Mouse (Mus musculus) liver, embryonic 16.5 days (tissue): ENCODE results near the gene Leng1. TPM values are rescaled to one million over a fixed set of nuclear protein-coding genes. Genes with fewer than 3 reads are reported as not detected.

Experiments used
- ATAC-seq: fragments of 200-750 bp; cut with Nextera tagmentation; 2 replicates; pipeline ENCODE4 v1.8.0; 2017; ENCODE audit warnings: low read depth, mild to moderate bottlenecking, moderate number of reproducible peaks, moderate library complexity
- H3K27ac ChIP-seq: fragments of 300-500 bp; sonication (generic); 2 replicates; pipeline ENCODE4 v1.5.1; 2014; ENCODE audit warnings: mild to moderate bottlenecking, low read length
- H3K27me3 ChIP-seq: fragments of 300-500 bp; sonication (generic); 2 replicates; pipeline ENCODE4 v1.6.1; 2014; ENCODE audit warnings: low read depth, low read length, mixed read lengths; ENCODE audit not compliant: control insufficient read depth, insufficient read depth
- H3K36me3 ChIP-seq: fragments of 300-500 bp; sonication (generic); 2 replicates; pipeline ENCODE4 v1.6.1; 2014; ENCODE audit warnings: mild to moderate bottlenecking; ENCODE audit not compliant: control insufficient read depth, insufficient read depth
- H3K4me1 ChIP-seq: fragments of 300-500 bp; sonication (generic); 2 replicates; pipeline ENCODE4 v1.6.1; 2014; ENCODE audit warnings: low read depth, low read length, mixed read lengths; ENCODE audit not compliant: control insufficient read depth
- H3K4me2 ChIP-seq: fragments of 300-500 bp; sonication (generic); 2 replicates; pipeline ENCODE4 v1.6.1; 2014; ENCODE audit warnings: low read depth, low read length, mixed read lengths
- H3K4me3 ChIP-seq: fragments of 300-500 bp; sonication (generic); 2 replicates; pipeline ENCODE4 v1.5.1; 2014; ENCODE audit warnings: low read depth, mild to moderate bottlenecking, low read length
- H3K9ac ChIP-seq: fragments of 300-500 bp; sonication (generic); 2 replicates; pipeline ENCODE4 v1.6.1; 2014; ENCODE audit warnings: low read depth, low read length
- H3K9me3 ChIP-seq: fragments of 300-500 bp; sonication (generic); replicated peaks from 2 replicates; pipeline ENCODE4 v1.6.1; 2016; ENCODE audit warnings: low read length; ENCODE audit not compliant: control insufficient read depth
- WGBS: fragments of 180-500 bp; shearing (Covaris S2); extraction: QIAGEN DNeasy Blood & Tissue Kit; methylation state at CpG from one replicate; pipeline ENCODE4 v1.1.7; 2014; ENCODE audit not compliant: insufficient replicate concordance; 5-methylcytosine and 5-hydroxymethylcytosine counted together
- microRNA-seq: library from miRNA; unstranded; fragments of <30 nt; microRNA quantifications from one replicate; pipeline ENCODE4, GENCODE M21; 2016
- polyA plus RNA-seq: library from polyadenylated mRNA; unstranded; fragments of >200 nt; fragmentation: Nextera tagmentation; extraction: Ambion mirVana; gene quantifications from 2 replicates; pipeline ENCODE4 v1.2.1, GENCODE M21; 2015

The Leng1 gene
- polyA plus RNA-seq, 1 experiment from 2014 or later: 6.0 TPM

- peak within 1 kb of the TSS; percentile 88 for H3K9ac ChIP-seq
- H3K4me2 ChIP-seq: peak within 1 kb of the TSS; percentile 76
- peak; percentile 96 for ATAC-seq
- peaks cover 15% of the 10 kb centered on the region for H3K4me1 ChIP-seq
- H3K27me3 ChIP-seq: no peaks in the 10 kb centered on the region
- WGBS: under 1% methylated on average over 32 of the region's 32 CpGs
- H3K27ac ChIP-seq: peak within 1 kb of the TSS; percentile 74
- H3K4me3 ChIP-seq: peak within 1 kb of the TSS; percentile 85
- H3K36me3 ChIP-seq: peaks cover 11% of the 10 kb centered on the region
- no peaks in the 10 kb centered on the region for H3K9me3 ChIP-seq
These were observed 48.2 kb downstream of the Leng1 start, which contains the start of gene Ndufa3 for GRCm38 (mm10) chr7:3617242-3617995. Ndufa3 (plus strand) TSS chr7:3617373.

DNA sequence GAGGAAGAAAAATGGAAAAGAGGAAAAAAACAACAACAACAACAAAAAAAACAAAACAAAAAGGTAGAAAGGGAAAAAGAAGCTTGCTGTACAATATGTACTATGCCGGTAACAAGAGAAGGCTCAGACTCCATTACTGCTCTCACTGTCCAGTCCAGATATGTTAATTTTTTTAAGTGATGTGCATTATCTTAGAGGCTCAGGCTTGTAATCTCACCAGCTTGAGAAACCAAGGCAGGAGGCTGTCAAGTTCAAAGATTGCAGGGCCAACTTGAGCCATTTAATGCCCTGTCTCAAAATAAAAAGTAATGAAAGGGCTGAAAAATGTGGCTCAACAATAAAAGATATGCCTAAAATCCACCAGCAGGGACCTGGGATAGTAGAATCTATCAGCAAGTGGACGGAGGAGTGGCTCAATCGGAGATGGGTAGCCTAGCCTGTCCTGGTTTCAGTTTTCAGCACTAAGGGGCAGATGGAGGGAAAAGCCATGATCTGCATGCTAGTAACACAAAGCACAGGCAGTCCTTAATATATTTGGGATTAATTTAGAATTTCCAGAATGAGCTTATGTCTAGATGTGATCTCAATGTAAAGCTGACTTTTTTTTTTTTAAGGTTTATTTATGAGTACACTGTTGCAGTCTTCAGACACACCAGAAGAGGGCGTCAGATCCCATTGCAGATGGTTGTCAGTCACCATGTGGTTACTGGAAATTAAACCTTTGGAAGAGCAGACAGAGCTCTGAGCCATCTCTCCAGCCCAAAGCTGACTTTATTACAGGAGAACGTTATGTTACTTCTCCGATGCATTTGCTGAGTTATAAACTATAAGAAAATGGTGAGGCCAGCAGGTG, 49.0 kb downstream of the Leng1 start:
- Histone ChIP-seq H3K9me3 (no peaks in the 10 kb centered on the region), H3K4me3 (peak overlapping the region; percentile 85), H3K4me1 (peaks cover 15% of the 10 kb centered on the region), H3K36me3 (peaks cover 11% of the 10 kb centered on the region), H3K27me3 (no peaks in the 10 kb centered on the region), H3K27ac (peak overlapping the region; percentile 74; the same call in 1 of the 2 replicates), H3K9ac (peak overlapping the region; percentile 31; the same call in 1 of the 2 replicates), H3K4me2 (peak overlapping the region; percentile 76)
- WGBS: 24% methylated on average over 6 of the region's 6 CpGs
- ATAC-seq: peak; percentile 19

GRCm38 (mm10) chr7:3616057-3616388, 49.6 kb downstream of the Leng1 start, which contains the start of gene Oscar:
Oscar (minus strand) TSS chr7:3616157.
- Histone ChIP-seq H3K4me3 (peak within 1 kb of the TSS; percentile 85), H3K27me3 (no peaks in the 10 kb centered on the region), H3K36me3 (peaks cover 10% of the 10 kb centered on the region), H3K4me1 (peaks cover 15% of the 10 kb centered on the region), H3K9me3 (no peaks in the 10 kb centered on the region), H3K27ac (peak within 1 kb of the TSS; percentile 74; the same call in 1 of the 2 replicates), H3K4me2 (peak within 1 kb of the TSS; percentile 76), H3K9ac (peak within 1 kb of the TSS; percentile 31; the same call in 1 of the 2 replicates)
- WGBS: 51% methylated on average over 4 of the region's 4 CpGs
- no peak for ATAC-seq

GRCm38 (mm10) chr7:3614021-3614420, 51.6 kb downstream of the Leng1 start:
- WGBS: 56% methylated on average over 3 of the region's 3 CpGs
- Histone ChIP-seq H3K4me1 (peaks cover 15% of the 10 kb centered on the region), H3K4me3 (no peak overlapping the region), H3K4me2 (no peak overlapping the region), H3K9me3 (no peaks in the 10 kb centered on the region), H3K27ac (no peak overlapping the region), H3K36me3 (no peaks in the 10 kb centered on the region), H3K9ac (no peak overlapping the region), H3K27me3 (no peaks in the 10 kb centered on the region)
- ATAC-seq: no peak

DNA sequence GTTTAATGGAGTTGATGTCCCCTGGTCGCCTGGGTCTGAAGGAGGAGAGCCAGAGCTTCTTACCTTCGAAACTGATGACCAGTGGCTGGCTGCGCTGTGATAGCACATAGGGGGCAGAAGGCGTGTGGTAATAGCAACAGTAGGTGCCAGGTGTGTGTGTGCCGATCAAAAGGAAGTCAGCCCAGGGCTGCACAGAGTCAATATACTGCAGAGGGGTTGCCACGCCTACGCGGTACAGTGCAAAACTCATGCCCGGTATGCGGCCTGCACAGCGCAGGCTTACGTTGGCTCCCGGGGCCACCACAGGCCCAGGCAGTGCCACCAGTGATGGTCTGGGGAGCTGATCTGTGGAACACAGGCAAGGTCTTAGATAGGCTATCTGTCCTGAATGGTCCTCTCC, 54.6 kb downstream of the Leng1 start:
- Histone ChIP-seq H3K27ac (no peak overlapping the region), H3K4me2 (no peak overlapping the region), H3K36me3 (no peaks in the 10 kb centered on the region), H3K9me3 (no peaks in the 10 kb centered on the region), H3K4me3 (no peak overlapping the region), H3K27me3 (no peaks in the 10 kb centered on the region), H3K4me1 (no peaks in the 10 kb centered on the region), H3K9ac (no peak overlapping the region)
- WGBS: 66% methylated on average over 13 of the region's 13 CpGs
- ATAC-seq: peak; percentile 30

DNA sequence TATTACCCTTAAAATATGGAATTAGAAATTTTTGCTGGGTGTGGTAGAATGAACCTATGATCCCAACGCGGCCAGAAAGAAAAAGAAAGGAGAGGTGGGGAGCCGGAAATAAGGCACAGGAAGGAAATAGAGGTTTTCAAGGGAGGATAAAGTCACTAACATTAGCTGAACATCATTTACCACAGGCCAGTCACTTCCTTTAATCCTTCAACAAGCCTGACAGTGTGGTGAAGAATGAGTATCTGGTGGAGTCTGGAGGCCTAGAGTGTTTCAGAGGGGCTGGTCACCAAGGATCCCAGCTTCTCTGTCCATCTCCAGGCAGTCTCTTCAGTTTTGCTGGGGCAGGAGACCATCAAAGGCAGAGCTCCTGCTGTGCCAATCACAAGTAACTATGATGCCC, 55.2 kb downstream of the Leng1 start:
- no peak overlapping the region for H3K27ac ChIP-seq
- H3K4me1 ChIP-seq: no peaks in the 10 kb centered on the region
- no peaks in the 10 kb centered on the region for H3K9me3 ChIP-seq
- WGBS: 21% methylated on average over 3 of the region's 3 CpGs
- H3K36me3 ChIP-seq: no peaks in the 10 kb centered on the region
- no peak for ATAC-seq
- H3K9ac ChIP-seq: no peak overlapping the region
- no peak overlapping the region for H3K4me2 ChIP-seq
- H3K27me3 ChIP-seq: no peaks in the 10 kb centered on the region
- no peak overlapping the region for H3K4me3 ChIP-seq

Small RNA genes within 50 kb of the gene (microRNA-seq; reads per million reads assigned to microRNA genes)
- gene Mir3572: 1.7 reads per million

Other genes with a start within 250 kb of the Leng1 start
- gene Cacng6, start 241.6 kb downstream of the Leng1 start, polyA plus RNA-seq: 0.41 and 0.58 TPM in 2 replicates
- 0.14 and 0.21 TPM in 2 replicates for gene Tarm1, start 163.2 kb downstream of the Leng1 start, polyA plus RNA-seq
- 0.18 TPM in 1 of 2 replicates, not detected in the other for gene Oscar, start 49.7 kb downstream of the Leng1 start, polyA plus RNA-seq
- 249 and 272 TPM in 2 replicates for gene Ndufa3, start 48.5 kb downstream of the Leng1 start, polyA plus RNA-seq
- 8.1 and 9.0 TPM in 2 replicates for gene Tfpt, start 35.9 kb downstream of the Leng1 start, polyA plus RNA-seq
- 36.9 and 41.4 TPM in 2 replicates for gene Prpf31, start 35.9 kb downstream of the Leng1 start, polyA plus RNA-seq
- 18.3 and 22.3 TPM in 2 replicates for gene Cnot3, start 20.6 kb downstream of the Leng1 start, polyA plus RNA-seq
- 4.5 and 4.6 TPM in 2 replicates for gene Tmc4, start 11.7 kb upstream of the Leng1 start, polyA plus RNA-seq
- gene Tsen34, start 27.0 kb upstream of the Leng1 start, polyA plus RNA-seq: 41.1 and 41.9 TPM in 2 replicates
- gene Mboat7, start 27.7 kb upstream of the Leng1 start, polyA plus RNA-seq: 19.0 and 22.0 TPM in 2 replicates
- 666 and 772 TPM in 2 replicates for gene Rps9, start 38.2 kb upstream of the Leng1 start, polyA plus RNA-seq
- 6.0 and 7.4 TPM in 2 replicates for gene Pirb, start 54.6 kb upstream of the Leng1 start, polyA plus RNA-seq
- 0.14 and 0.18 TPM in 2 replicates for gene Gm15448, start 159.8 kb upstream of the Leng1 start, polyA plus RNA-seq
- 2.1 and 2.3 TPM in 2 replicates for gene Pira2, start 179.2 kb upstream of the Leng1 start, polyA plus RNA-seq
- 1.2 and 1.6 TPM in 2 replicates for gene Gm14548, start 232.3 kb upstream of the Leng1 start, polyA plus RNA-seq
- 1.0 and 1.6 TPM in 2 replicates for gene Lilra6, start 249.7 kb upstream of the Leng1 start, polyA plus RNA-seq